Mouse (Mus musculus) limb, embryonic 13.5 days (tissue): Measurements from ENCODE around the gene 1810062G17Rik. TPM values are rescaled to one million over a fixed set of nuclear protein-coding genes. Genes with fewer than 3 reads are reported as not detected.

Experiments
- ATAC-seq: fragments of 200-750 bp; cut with Nextera tagmentation; 2 replicates; pipeline ENCODE4 v1.8.0; 2017; ENCODE audit warnings: low read depth, moderate number of reproducible peaks, moderate TSS enrichment; ENCODE audit not compliant: low FRiP score
- H3K27ac ChIP-seq: fragments of 300-500 bp; sonication (generic); 2 replicates; pipeline ENCODE4 v1.5.1; 2015; ENCODE audit warnings: inconsistent platforms, mild to moderate bottlenecking, moderate library complexity
- H3K27me3 ChIP-seq: fragments of 300-500 bp; sonication (generic); 2 replicates; pipeline ENCODE4 v1.6.1; 2015; ENCODE audit warnings: mild to moderate bottlenecking, inconsistent platforms
- H3K36me3 ChIP-seq: fragments of 300-500 bp; sonication (generic); 2 replicates; pipeline ENCODE4 v1.6.1; 2015; ENCODE audit warnings: inconsistent platforms, mild to moderate bottlenecking, moderate library complexity
- H3K4me1 ChIP-seq: fragments of 300-500 bp; sonication (generic); 2 replicates; pipeline ENCODE4 v1.6.1; 2015; ENCODE audit warnings: inconsistent platforms
- H3K4me2 ChIP-seq: fragments of 300-500 bp; sonication (generic); replicated peaks from 2 replicates; pipeline ENCODE4 v1.6.1; 2015; ENCODE audit warnings: inconsistent platforms, mild to moderate bottlenecking, moderate library complexity
- H3K4me3 ChIP-seq: fragments of 300-500 bp; sonication (generic); 2 replicates; pipeline ENCODE4 v1.5.1; 2015; ENCODE audit warnings: moderate library complexity, mild to moderate bottlenecking, inconsistent platforms
- H3K9ac ChIP-seq: fragments of 300-500 bp; sonication (generic); 2 replicates; pipeline ENCODE4 v1.6.1; 2015; ENCODE audit warnings: mild to moderate bottlenecking, inconsistent platforms
- H3K9me3 ChIP-seq: fragments of 300-500 bp; sonication (generic); 2 replicates; pipeline ENCODE4 v1.6.1; 2016; ENCODE audit warnings: inconsistent platforms
- WGBS: fragments of 180-500 bp; shearing (Covaris S2); methylation state at CpG from one replicate; pipeline ENCODE4 v1.1.7; 2015; 5-methylcytosine and 5-hydroxymethylcytosine counted together
- microRNA-seq: library from miRNA; unstranded; fragments of <30 nt; microRNA quantifications from one replicate; pipeline ENCODE4, GENCODE M21; 2016
- polyA plus RNA-seq: library from polyadenylated mRNA; unstranded; fragments of >200 nt; fragmentation: Nextera tagmentation; extraction: Ambion mirVana; gene quantifications from 2 replicates; pipeline ENCODE4 v1.2.1, GENCODE M21; 2015

The 1810062G17Rik gene
- polyA plus RNA-seq, 1 experiment from 2014 or later = 1.5 TPM

GRCm38 (mm10) chr3:36521073-36522060 lies 45.6 kb downstream of the 1810062G17Rik start, which contains the start of gene Gm11549:
Gene Gm11549, minus strand, starts transcription at chr3:36521813.
- Histone ChIP-seq H3K4me2 (peak within 1 kb of the TSS; percentile 90), H3K27ac (no peak within 1 kb of the TSS), H3K27me3 (peaks cover 58% of the 10 kb centered on the region), H3K36me3 (no peaks in the 10 kb centered on the region), H3K4me1 (peaks cover 10% of the 10 kb centered on the region; the same call in 1 of the 2 replicates), H3K4me3 (peak within 1 kb of the TSS; percentile 52), H3K9me3 (no peaks in the 10 kb centered on the region), H3K9ac (peak within 1 kb of the TSS; percentile 65)
- under 1% methylated on average over 51 of the region's 51 CpGs for WGBS
- no peak for ATAC-seq

- no peak overlapping the region for H3K27ac ChIP-seq
- no peaks in the 10 kb centered on the region for H3K36me3 ChIP-seq
- H3K4me2 ChIP-seq = no peak overlapping the region
- H3K27me3 ChIP-seq = peaks cover 56% of the 10 kb centered on the region
- WGBS = 10% methylated on average over 4 of the region's 4 CpGs
- H3K9me3 ChIP-seq = no peaks in the 10 kb centered on the region
- no peak for ATAC-seq
- H3K4me1 ChIP-seq = peaks cover 10% of the 10 kb centered on the region; the same call in 1 of the 2 replicates
- no peak overlapping the region for H3K4me3 ChIP-seq
- H3K9ac ChIP-seq = no peak overlapping the region
These were observed 46.4 kb downstream of the 1810062G17Rik start for GRCm38 (mm10) chr3:36522137-36522536.

- no peak overlapping the region for H3K9ac ChIP-seq
- ATAC-seq = no peak
- H3K9me3 ChIP-seq = no peaks in the 10 kb centered on the region
- WGBS = 71% methylated on average over 3 of the region's 3 CpGs
- peaks cover 43% of the 10 kb centered on the region for H3K27me3 ChIP-seq
- H3K4me2 ChIP-seq = no peak overlapping the region
- peaks cover 10% of the 10 kb centered on the region; the same call in 1 of the 2 replicates for H3K4me1 ChIP-seq
- no peaks in the 10 kb centered on the region for H3K36me3 ChIP-seq
- H3K27ac ChIP-seq = no peak overlapping the region
- no peak overlapping the region for H3K4me3 ChIP-seq
These were observed 48.7 kb downstream of the 1810062G17Rik start for GRCm38 (mm10) chr3:36524466-36524865.

GRCm38 (mm10) chr3:36530345-36530744 lies 54.6 kb downstream of the 1810062G17Rik start:
- WGBS = 90% methylated on average over 6 of the region's 6 CpGs
- no peaks in the 10 kb centered on the region for H3K9me3 ChIP-seq
- no peaks in the 10 kb centered on the region for H3K36me3 ChIP-seq
- no peak overlapping the region for H3K27ac ChIP-seq
- ATAC-seq = no peak
- peaks cover 18% of the 10 kb centered on the region for H3K27me3 ChIP-seq
- H3K4me1 ChIP-seq = peaks cover 12% of the 10 kb centered on the region; the same call in 1 of the 2 replicates
- H3K9ac ChIP-seq = no peak overlapping the region
- no peak overlapping the region for H3K4me2 ChIP-seq
- H3K4me3 ChIP-seq = no peak overlapping the region

GRCm38 (mm10) chr3:36530781-36531180 lies 55.0 kb downstream of the 1810062G17Rik start:
- peaks cover 12% of the 10 kb centered on the region; the same call in 1 of the 2 replicates for H3K4me1 ChIP-seq
- H3K27me3 ChIP-seq = peaks cover 18% of the 10 kb centered on the region
- no peaks in the 10 kb centered on the region for H3K36me3 ChIP-seq
- no peak overlapping the region for H3K27ac ChIP-seq
- no peak overlapping the region for H3K4me2 ChIP-seq
- H3K9ac ChIP-seq = no peak overlapping the region
- 84% methylated on average over 5 of the region's 5 CpGs for WGBS
- ATAC-seq = no peak
- no peaks in the 10 kb centered on the region for H3K9me3 ChIP-seq
- no peak overlapping the region for H3K4me3 ChIP-seq

GRCm38 (mm10) chr3:36531242-36531641 lies 55.5 kb downstream of the 1810062G17Rik start:
- Histone ChIP-seq H3K27ac (no peak overlapping the region), H3K9me3 (no peaks in the 10 kb centered on the region), H3K4me2 (0 out of 2 replicates have a peak overlapping the region, but pooled peaks have one; percentile 68), H3K4me3 (no peak overlapping the region), H3K9ac (no peak overlapping the region), H3K36me3 (no peaks in the 10 kb centered on the region), H3K4me1 (peaks cover 12% of the 10 kb centered on the region; the same call in 1 of the 2 replicates), H3K27me3 (peaks cover 18% of the 10 kb centered on the region)
- no peak for ATAC-seq
- WGBS = 40% methylated on average over 2 of the region's 2 CpGs

Small RNA genes lying within 50 kb of the gene (microRNA-seq; reads per million reads assigned to microRNA genes)
- gene Mir7009 = not detected

Other genes starting within 250 kb of the 1810062G17Rik start
- 334 and 341 TPM in 2 replicates for gene Anxa5, start within 50 bp of the 1810062G17Rik start, polyA plus RNA-seq
- 0.08 TPM in 1 of 2 replicates, not detected in the other for gene Gm11549, start 45.9 kb downstream of the 1810062G17Rik start, polyA plus RNA-seq
- gene Exosc9, start 76.7 kb downstream of the 1810062G17Rik start, polyA plus RNA-seq = 67.2 and 69.9 TPM in 2 replicates
- 156 and 165 TPM in 2 replicates for gene Ccna2, start 96.2 kb downstream of the 1810062G17Rik start, polyA plus RNA-seq
- 19.8 and 19.9 TPM in 2 replicates for gene Bbs7, start 137.5 kb downstream of the 1810062G17Rik start, polyA plus RNA-seq
- 1.9 and 3.2 TPM in 2 replicates for gene Trpc3, start 214.2 kb downstream of the 1810062G17Rik start, polyA plus RNA-seq